Mouse (Mus musculus): ENCODE results near the gene Rasl12.

The Rasl12 gene

DNA sequence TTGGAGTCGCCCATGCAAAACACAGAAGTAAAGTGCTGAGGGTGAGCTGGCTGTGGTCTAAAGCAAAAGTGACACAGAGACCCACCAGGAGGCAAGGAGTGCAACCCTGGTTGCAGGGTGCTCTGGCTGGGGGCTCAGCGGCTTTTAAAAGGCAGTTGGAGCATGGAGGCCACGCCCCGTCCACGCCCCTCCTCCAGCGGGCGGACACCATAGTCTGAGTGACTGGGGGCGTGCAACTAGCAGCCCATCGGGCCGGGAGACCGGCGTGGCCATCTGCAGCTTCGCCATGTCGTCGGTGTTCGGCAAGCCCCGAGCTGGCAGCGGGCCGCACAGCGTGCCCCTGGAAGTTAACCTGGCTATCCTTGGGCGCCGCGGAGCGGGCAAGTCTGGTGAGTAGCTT lies at the start of gene Rasl12:
Rasl12 (plus strand) TSS at position 228 of the 400 bp plus-strand sequence.
- peak in 1 of 2 experiments; percentile 69 for DNase-seq (ENCODE audit: low spot score in 2 of 2)

DNA sequence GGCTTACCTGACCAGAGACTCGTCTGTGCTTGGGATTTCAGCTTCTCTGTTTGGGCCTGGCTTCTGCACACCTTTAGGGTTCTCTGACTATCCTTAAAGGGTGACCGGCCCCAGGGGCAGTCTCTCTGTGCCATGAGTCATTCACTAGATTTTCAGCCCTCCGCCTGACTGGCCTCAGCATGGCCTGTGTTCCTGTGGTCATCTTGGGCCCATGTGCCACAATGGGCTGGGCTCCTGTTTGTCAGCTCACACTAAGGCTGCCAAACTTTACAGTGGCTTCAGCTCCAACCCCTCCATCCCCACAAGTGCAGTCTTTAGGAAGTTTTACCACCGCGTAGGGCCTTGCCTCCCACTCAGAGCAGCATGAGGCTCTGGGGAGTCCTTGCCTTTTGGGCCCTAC lies 45.1 kb upstream of the Rasl12 start:
- no peak for DNase-seq (ENCODE audit: low spot score in 2 of 2)

- no peak for DNase-seq (ENCODE audit: low spot score in 2 of 2)
Observed at GRCm38 (mm10) chr9:65356561-65356960, 41.7 kb upstream of the Rasl12 start.

GRCm38 (mm10) chr9:65356971-65357370 lies 41.3 kb upstream of the Rasl12 start:
- no peak for DNase-seq (ENCODE audit: low spot score in 2 of 2)

- no peak for DNase-seq (ENCODE audit: low spot score in 2 of 2)
Observed at GRCm38 (mm10) chr9:65358956-65359480, 39.3 kb upstream of the Rasl12 start.

GRCm38 (mm10) chr9:65360641-65361448 lies 37.5 kb upstream of the Rasl12 start, which contains the start of gene Ubap1l:
TSS of gene Ubap1l (plus strand) at chr9:65361041.
- DNase-seq (ENCODE audit: low spot score in 2 of 2) = no peak

DNA sequence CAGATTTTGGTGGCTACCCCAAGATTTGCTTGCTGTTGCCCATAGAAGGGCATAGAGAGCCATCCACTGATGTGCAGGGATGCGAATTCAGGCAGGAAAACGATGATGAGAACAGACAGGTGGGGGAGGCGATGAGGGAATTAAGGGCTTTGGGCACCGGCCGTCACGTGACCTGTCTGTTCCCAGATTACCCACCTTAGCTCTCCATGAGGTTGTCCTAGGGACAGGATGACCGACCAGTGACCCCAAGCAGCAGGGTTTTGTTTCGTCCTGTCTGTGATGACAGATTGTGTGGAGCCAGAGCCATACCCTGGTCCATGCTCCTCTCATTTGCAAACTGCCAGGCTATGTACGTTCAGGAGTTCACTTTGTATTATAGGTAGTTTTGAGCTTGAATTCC lies 34.6 kb upstream of the Rasl12 start:
- DNase-seq (ENCODE audit: low spot score in 2 of 2) = peak in 1 of 2 experiments; percentile 28

DNA sequence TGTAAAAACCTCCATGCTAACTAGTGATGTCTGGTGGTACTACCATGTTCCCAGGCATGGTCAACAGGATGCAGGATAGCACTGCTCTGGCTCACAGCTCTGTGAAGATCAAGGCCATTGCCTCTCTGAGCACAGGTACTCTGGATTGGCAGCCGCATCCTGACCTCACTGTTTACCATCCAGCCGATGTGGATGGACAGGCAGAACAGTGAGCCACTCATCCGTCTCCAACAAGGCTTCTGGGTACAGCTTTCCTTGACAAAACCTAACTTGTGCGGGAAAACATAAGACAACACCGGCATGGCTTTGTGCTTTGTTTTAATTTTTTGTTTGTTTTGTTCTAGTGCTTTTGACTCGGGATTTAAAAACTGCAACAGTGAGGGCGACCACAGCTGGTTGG lies 32.6 kb upstream of the Rasl12 start:
- peak in 1 of 2 experiments; percentile 41 for DNase-seq (ENCODE audit: low spot score in 2 of 2)

GRCm38 (mm10) chr9:65371756-65372155 lies 26.6 kb upstream of the Rasl12 start:
- no peak for DNase-seq (ENCODE audit: low spot score in 2 of 2)

DNA sequence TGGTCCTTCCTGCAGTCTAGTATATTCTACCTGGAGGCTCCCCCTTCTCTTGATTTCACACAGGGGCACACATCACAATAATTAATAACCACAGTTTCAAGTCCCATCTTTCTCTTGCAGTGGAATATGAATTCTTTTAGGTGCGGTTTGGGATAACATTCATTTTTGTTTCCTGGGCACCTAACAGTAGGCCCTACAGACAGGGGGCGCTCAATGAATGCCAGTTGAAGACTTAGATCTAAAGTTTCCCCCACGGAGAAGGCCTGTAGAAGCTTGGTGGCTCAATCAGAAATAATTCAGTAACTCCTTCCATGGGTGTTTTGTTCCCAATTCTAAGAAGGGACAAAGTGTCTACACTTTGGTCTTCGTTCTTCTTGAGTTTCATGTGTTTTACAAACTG lies 25.9 kb upstream of the Rasl12 start:
- no peak for DNase-seq (ENCODE audit: low spot score in 2 of 2)

GRCm38 (mm10) chr9:65374468-65375162 lies 23.7 kb upstream of the Rasl12 start:
- DNase-seq (ENCODE audit: low spot score in 2 of 2) = no peak

DNA sequence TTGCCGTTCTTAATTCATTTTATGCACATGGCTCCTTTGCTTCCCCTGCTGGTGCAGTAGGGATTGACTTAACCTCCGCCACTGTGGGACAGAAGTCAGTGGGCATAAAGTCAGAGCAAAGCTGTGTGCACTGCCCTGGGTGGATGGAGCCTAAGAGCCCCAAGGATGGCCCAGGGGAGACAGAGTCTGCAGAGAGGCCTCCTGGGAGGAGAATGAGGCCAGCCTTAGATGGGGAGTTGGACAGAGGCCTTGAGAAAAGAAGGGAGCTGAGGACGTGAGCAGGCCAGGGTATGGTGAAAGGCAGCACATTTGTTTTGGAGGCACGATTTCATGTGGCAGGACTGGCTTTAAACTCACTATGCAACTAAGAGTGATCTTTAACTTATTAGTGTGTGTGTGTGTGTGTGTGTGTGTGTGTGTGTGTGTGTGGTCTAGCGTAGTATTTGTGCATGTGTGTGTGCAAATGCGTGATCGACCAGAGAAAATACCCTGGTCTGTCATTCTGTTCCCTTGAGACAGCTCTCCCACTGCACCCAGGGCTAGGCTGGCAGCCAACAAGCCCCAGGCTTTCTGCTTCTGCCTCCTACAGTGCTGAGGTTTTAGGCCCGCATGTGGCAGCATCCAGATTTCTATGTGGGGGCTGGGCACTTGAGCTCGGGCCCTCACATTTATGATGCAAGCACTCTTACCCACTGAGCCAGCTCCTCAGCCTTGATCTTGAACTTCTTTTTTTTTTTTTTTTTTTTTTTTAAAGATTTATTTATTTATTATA lies 23.0 kb upstream of the Rasl12 start:
- no peak for DNase-seq (ENCODE audit: low spot score in 2 of 2)

DNA sequence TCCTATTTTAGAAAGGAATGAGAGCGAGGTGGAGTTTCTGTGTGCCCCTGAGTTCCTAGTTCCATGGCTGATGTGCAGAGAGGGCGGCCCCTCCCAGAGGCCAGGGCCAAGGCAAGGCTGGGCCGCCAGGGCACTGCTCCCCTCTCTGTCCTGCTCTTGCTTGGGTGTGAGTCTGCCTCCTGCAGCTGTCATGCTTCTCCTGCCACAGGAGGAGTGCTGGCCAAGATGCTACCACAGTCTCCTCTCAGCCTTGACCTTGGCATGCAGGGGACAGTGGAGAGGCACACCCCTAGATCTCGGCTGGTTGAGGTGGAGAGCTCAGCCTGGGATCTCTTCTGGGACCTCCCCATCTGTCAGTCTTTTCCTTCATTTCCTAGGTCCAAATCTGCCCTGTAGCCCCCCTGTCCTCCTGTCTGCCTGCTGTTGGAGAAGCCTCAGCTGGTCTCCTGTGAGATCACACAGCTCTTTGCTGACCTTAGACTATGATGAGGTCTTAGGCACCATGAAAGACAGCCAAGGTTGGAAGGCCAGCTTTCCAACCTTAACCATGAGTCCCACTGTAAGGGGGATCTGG lies 17.2 kb upstream of the Rasl12 start:
- DNase-seq (ENCODE audit: low spot score in 2 of 2) = no peak

GRCm38 (mm10) chr9:65382031-65382750 lies 16.1 kb upstream of the Rasl12 start:
- no peak for DNase-seq (ENCODE audit: low spot score in 2 of 2)

GRCm38 (mm10) chr9:65382751-65383097 lies 15.6 kb upstream of the Rasl12 start:
- no peak for DNase-seq (ENCODE audit: low spot score in 2 of 2)

GRCm38 (mm10) chr9:65384276-65384675 lies 14.0 kb upstream of the Rasl12 start:
- no peak for DNase-seq (ENCODE audit: low spot score in 2 of 2)

DNA sequence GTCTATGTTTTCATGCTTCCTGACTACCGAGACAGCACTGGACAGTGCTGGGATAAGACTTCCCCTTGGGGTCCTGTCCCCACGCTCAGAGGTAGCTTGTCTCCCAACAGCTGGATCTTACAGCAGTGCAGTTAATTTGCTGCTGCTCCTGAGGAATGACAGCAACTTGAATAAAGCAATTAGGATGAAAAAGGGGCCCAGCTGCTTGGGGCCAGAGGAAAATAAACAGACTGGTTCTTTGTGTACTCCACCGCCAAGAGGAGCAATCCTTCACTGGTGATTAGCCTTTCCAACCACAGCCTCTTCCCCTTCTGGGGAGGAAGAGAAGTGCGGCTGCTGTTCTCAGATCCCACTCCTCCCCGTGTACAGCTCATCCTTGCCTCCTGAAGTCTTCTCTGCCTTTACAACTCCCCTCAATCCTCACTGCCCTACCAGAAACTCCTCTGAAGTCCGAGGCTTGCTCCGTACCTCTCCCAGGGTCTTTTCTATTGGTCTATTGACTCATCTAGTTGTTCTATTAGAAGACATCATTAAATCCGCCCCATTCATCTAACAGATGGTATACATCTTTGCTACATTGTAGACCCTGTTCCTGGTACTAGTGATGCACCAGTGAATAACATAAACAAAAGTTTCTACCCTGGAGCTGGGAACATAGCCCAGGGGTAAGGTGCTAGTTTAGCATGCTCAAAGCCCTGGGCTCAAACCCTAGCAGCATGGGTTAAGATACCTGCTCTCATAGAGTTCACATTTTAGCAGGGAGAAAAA lies 11.7 kb upstream of the Rasl12 start:
- DNase-seq (ENCODE audit: low spot score in 2 of 2) = no peak

DNA sequence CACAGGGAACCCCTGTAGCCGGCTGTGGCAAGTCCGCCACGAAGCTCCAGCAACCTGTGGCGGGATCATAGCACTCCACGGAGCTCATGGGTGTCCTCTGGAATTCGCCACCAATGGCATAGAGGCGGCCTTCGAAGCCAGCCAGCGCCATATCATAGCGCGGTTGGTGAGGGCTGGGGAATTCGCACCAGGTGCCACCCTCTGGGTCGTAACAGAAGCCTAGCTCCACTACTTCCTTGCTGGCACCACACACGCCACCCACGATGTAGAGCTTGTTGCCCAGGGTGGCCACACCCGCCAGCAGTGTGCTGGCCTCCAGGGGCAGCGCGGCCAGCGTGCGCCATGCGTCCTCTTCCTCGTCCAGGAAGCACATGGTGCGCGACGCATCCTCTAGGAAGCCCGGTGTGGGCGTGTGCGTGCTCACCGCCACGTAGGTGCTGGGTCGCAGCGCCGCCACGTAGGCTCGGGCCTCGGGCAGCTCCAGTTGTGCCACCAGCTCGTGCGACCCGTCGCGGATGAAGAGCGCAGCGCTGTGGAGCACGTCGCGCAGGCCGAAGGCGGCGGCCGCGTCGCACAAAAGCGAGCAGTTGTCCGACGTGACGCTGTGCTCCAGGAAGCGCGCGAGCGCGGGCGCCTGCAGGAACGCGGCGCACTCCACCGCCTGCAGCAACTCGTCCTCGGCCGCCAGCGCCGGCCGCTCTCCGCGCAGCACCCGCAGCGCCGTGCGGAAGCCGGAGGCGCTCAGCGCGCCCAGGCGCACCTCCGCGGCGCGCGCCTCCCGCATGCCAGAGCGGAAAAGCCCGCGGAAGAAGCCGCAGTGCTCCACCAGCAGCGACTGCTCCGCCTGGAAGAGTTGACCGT lies 7.3 kb upstream of the Rasl12 start:
- no peak for DNase-seq (ENCODE audit: low spot score in 2 of 2)

GRCm38 (mm10) chr9:65391613-65391964 lies 6.7 kb upstream of the Rasl12 start, which contains the start of gene Kbtbd13:
TSS of gene Kbtbd13 (minus strand) at chr9:65391652.
- no peak for DNase-seq (ENCODE audit: low spot score in 2 of 2)
